Mouse (Mus musculus) midbrain, embryonic 15.5 days (tissue): Measurements from ENCODE around the gene Car2. TPM values are rescaled to one million over a fixed set of nuclear protein-coding genes. Genes with fewer than 3 reads are reported as not detected.

ENCODE experiments used
- ATAC-seq: fragments of 200-750 bp; cut with Nextera tagmentation; replicated peaks from 2 replicates; pipeline ENCODE4 v1.8.0; 2017; ENCODE audit warnings: moderate TSS enrichment
- H3K27ac ChIP-seq: fragments of 300-500 bp; sonication (generic); 2 replicates; pipeline ENCODE4 v1.5.1; 2015; ENCODE audit warnings: mild to moderate bottlenecking, inconsistent platforms
- H3K27me3 ChIP-seq: fragments of 300-500 bp; sonication (generic); replicated peaks from 2 replicates; pipeline ENCODE4 v1.6.1; 2015; ENCODE audit warnings: inconsistent platforms
- H3K36me3 ChIP-seq: fragments of 300-500 bp; sonication (generic); replicated peaks from 2 replicates; pipeline ENCODE4 v1.6.1; 2015; ENCODE audit warnings: inconsistent platforms
- H3K4me1 ChIP-seq: fragments of 300-500 bp; sonication (generic); 2 replicates; pipeline ENCODE4 v1.6.1; 2015; ENCODE audit warnings: inconsistent platforms
- H3K4me2 ChIP-seq: fragments of 300-500 bp; sonication (generic); 2 replicates; pipeline ENCODE4 v1.6.1; 2015; ENCODE audit warnings: inconsistent platforms, mild to moderate bottlenecking, moderate library complexity
- H3K4me3 ChIP-seq: fragments of 300-500 bp; sonication (generic); 2 replicates; pipeline ENCODE4 v1.5.1; 2015; ENCODE audit warnings: mild to moderate bottlenecking, inconsistent platforms
- H3K9ac ChIP-seq: fragments of 300-500 bp; sonication (generic); 2 replicates; pipeline ENCODE4 v1.6.1; 2015; ENCODE audit warnings: mild to moderate bottlenecking, inconsistent platforms
- H3K9me3 ChIP-seq: fragments of 300-500 bp; sonication (generic); 2 replicates; pipeline ENCODE4 v1.6.1; 2016; ENCODE audit warnings: inconsistent platforms
- WGBS: fragments of 180-500 bp; shearing (Covaris S2); methylation state at CpG from one replicate; pipeline ENCODE4 v1.1.7; 2015; ENCODE audit warnings: mixed read lengths; 5-methylcytosine and 5-hydroxymethylcytosine counted together
- polyA plus RNA-seq: library from polyadenylated mRNA; unstranded; fragments of >200 nt; fragmentation: Nextera tagmentation; extraction: Ambion mirVana; gene quantifications from 2 replicates; pipeline ENCODE4 v1.2.1, GENCODE M21; 2015

The Car2 gene
- polyA plus RNA-seq, 1 experiment from 2014 or later = 18.9 TPM

GRCm38 (mm10) chr3:14863922-14864321 is 22.2 kb upstream of the Car2 start:
- peaks cover 12% of the 10 kb centered on the region for H3K4me1 ChIP-seq
- H3K4me2 ChIP-seq = no peak overlapping the region
- no peaks in the 10 kb centered on the region for H3K36me3 ChIP-seq
- no peak overlapping the region for H3K27ac ChIP-seq
- no peak overlapping the region for H3K9ac ChIP-seq
- no peak overlapping the region for H3K4me3 ChIP-seq
- no peak for ATAC-seq
- no peaks in the 10 kb centered on the region for H3K9me3 ChIP-seq
- WGBS = 88% methylated on average over 2 of the region's 2 CpGs
- no peaks in the 10 kb centered on the region for H3K27me3 ChIP-seq

GRCm38 (mm10) chr3:14865941-14866340 is 20.1 kb upstream of the Car2 start:
- ATAC-seq = no peak

GRCm38 (mm10) chr3:14869779-14870178 is 16.3 kb upstream of the Car2 start:
- Histone ChIP-seq H3K27ac (no peak overlapping the region), H3K4me2 (no peak overlapping the region), H3K27me3 (no peaks in the 10 kb centered on the region), H3K9me3 (no peaks in the 10 kb centered on the region), H3K36me3 (no peaks in the 10 kb centered on the region), H3K9ac (no peak overlapping the region), H3K4me1 (no peaks in the 10 kb centered on the region), H3K4me3 (no peak overlapping the region)
- ATAC-seq = peak; percentile 35; the same call in 1 of the 2 replicates
- 17% methylated on average over 11 of the region's 11 CpGs for WGBS

More at GRCm38 (mm10) chr3:14865941-14866340, 20.1 kb upstream of the Car2 start:
- H3K27me3 ChIP-seq = no peaks in the 10 kb centered on the region
- peaks cover 12% of the 10 kb centered on the region for H3K4me1 ChIP-seq
- no peak overlapping the region for H3K27ac ChIP-seq
- H3K4me3 ChIP-seq = no peak overlapping the region
- no peak overlapping the region for H3K4me2 ChIP-seq
- WGBS = 62% methylated on average over 2 of the region's 2 CpGs
- H3K9ac ChIP-seq = no peak overlapping the region
- H3K36me3 ChIP-seq = no peaks in the 10 kb centered on the region
- H3K9me3 ChIP-seq = no peaks in the 10 kb centered on the region

- ATAC-seq = no peak
- 84% methylated on average over 1 of the region's 1 CpGs for WGBS
- Histone ChIP-seq H3K27me3 (no peaks in the 10 kb centered on the region), H3K27ac (no peak overlapping the region), H3K4me1 (no peaks in the 10 kb centered on the region), H3K36me3 (no peaks in the 10 kb centered on the region), H3K9ac (no peak overlapping the region), H3K4me2 (no peak overlapping the region), H3K9me3 (no peaks in the 10 kb centered on the region), H3K4me3 (no peak overlapping the region)
These were observed 15.5 kb upstream of the Car2 start for GRCm38 (mm10) chr3:14870528-14870927.

GRCm38 (mm10) chr3:14871386-14871785 is 14.7 kb upstream of the Car2 start:
- Histone ChIP-seq H3K9me3 (no peaks in the 10 kb centered on the region), H3K27me3 (no peaks in the 10 kb centered on the region), H3K4me2 (no peak overlapping the region), H3K9ac (no peak overlapping the region), H3K4me1 (no peaks in the 10 kb centered on the region), H3K4me3 (no peak overlapping the region), H3K36me3 (no peaks in the 10 kb centered on the region), H3K27ac (no peak overlapping the region)
- ATAC-seq = no peak
- WGBS = 60% methylated on average over 7 of the region's 7 CpGs

- no peak overlapping the region for H3K27ac ChIP-seq
- H3K4me1 ChIP-seq = no peaks in the 10 kb centered on the region
- no peaks in the 10 kb centered on the region for H3K9me3 ChIP-seq
- H3K4me2 ChIP-seq = no peak overlapping the region
- H3K36me3 ChIP-seq = no peaks in the 10 kb centered on the region
- H3K9ac ChIP-seq = no peak overlapping the region
- no peaks in the 10 kb centered on the region for H3K27me3 ChIP-seq
- no peak overlapping the region for H3K4me3 ChIP-seq
- ATAC-seq = peak; percentile 71
- WGBS = 50% methylated on average over 8 of the region's 8 CpGs
These were observed 11.6 kb upstream of the Car2 start for GRCm38 (mm10) chr3:14874402-14875040.

- no peak overlapping the region for H3K27ac ChIP-seq
- H3K36me3 ChIP-seq = no peaks in the 10 kb centered on the region
- no peak overlapping the region for H3K4me3 ChIP-seq
- no peak overlapping the region for H3K9ac ChIP-seq
- ATAC-seq = no peak
- WGBS = 78% methylated on average over 9 of the region's 9 CpGs
- no peak overlapping the region for H3K4me2 ChIP-seq
- no peaks in the 10 kb centered on the region for H3K27me3 ChIP-seq
- H3K9me3 ChIP-seq = no peaks in the 10 kb centered on the region
- no peaks in the 10 kb centered on the region for H3K4me1 ChIP-seq
These were observed 9.7 kb upstream of the Car2 start for GRCm38 (mm10) chr3:14876325-14876918.

GRCm38 (mm10) chr3:14877251-14877909 is 8.7 kb upstream of the Car2 start:
- WGBS = 93% methylated on average over 7 of the region's 7 CpGs
- Histone ChIP-seq H3K27me3 (no peaks in the 10 kb centered on the region), H3K36me3 (no peaks in the 10 kb centered on the region), H3K4me2 (no peak overlapping the region), H3K9me3 (no peaks in the 10 kb centered on the region), H3K27ac (no peak overlapping the region), H3K4me1 (no peaks in the 10 kb centered on the region), H3K9ac (no peak overlapping the region), H3K4me3 (no peak overlapping the region)
- ATAC-seq = no peak

- WGBS = 81% methylated on average over 6 of the region's 6 CpGs
These were observed 7.3 kb upstream of the Car2 start for GRCm38 (mm10) chr3:14878749-14879223.

GRCm38 (mm10) chr3:14879293-14879692 is 6.8 kb upstream of the Car2 start:
- H3K9ac ChIP-seq = no peak overlapping the region
- H3K27me3 ChIP-seq = no peaks in the 10 kb centered on the region
- H3K4me3 ChIP-seq = no peak overlapping the region
- H3K36me3 ChIP-seq = no peaks in the 10 kb centered on the region
- no peak for ATAC-seq
- no peaks in the 10 kb centered on the region for H3K9me3 ChIP-seq
- 80% methylated on average over 3 of the region's 3 CpGs for WGBS
- H3K4me2 ChIP-seq = no peak overlapping the region
- H3K27ac ChIP-seq = no peak overlapping the region
- H3K4me1 ChIP-seq = no peaks in the 10 kb centered on the region

More at GRCm38 (mm10) chr3:14878749-14879223, 7.3 kb upstream of the Car2 start:
- no peak overlapping the region for H3K4me3 ChIP-seq
- H3K27ac ChIP-seq = no peak overlapping the region
- no peaks in the 10 kb centered on the region for H3K27me3 ChIP-seq
- H3K36me3 ChIP-seq = no peaks in the 10 kb centered on the region
- H3K9me3 ChIP-seq = no peaks in the 10 kb centered on the region
- no peaks in the 10 kb centered on the region for H3K4me1 ChIP-seq
- no peak for ATAC-seq
- H3K4me2 ChIP-seq = no peak overlapping the region
- H3K9ac ChIP-seq = no peak overlapping the region

- H3K4me1 ChIP-seq = no peaks in the 10 kb centered on the region
- no peaks in the 10 kb centered on the region for H3K27me3 ChIP-seq
- no peak overlapping the region for H3K4me3 ChIP-seq
- no peak overlapping the region for H3K27ac ChIP-seq
- H3K9me3 ChIP-seq = no peaks in the 10 kb centered on the region
- ATAC-seq = no peak
- WGBS = 79% methylated on average over 2 of the region's 2 CpGs
- no peak overlapping the region for H3K9ac ChIP-seq
- no peaks in the 10 kb centered on the region for H3K36me3 ChIP-seq
- H3K4me2 ChIP-seq = no peak overlapping the region
These were observed 5.8 kb upstream of the Car2 start for GRCm38 (mm10) chr3:14880277-14880676.

- H3K27ac ChIP-seq = no peak overlapping the region
- no peaks in the 10 kb centered on the region for H3K36me3 ChIP-seq
- H3K4me3 ChIP-seq = no peak overlapping the region
- no peaks in the 10 kb centered on the region for H3K9me3 ChIP-seq
- ATAC-seq = no peak
- no peak overlapping the region for H3K4me2 ChIP-seq
- H3K4me1 ChIP-seq = peaks cover 3% of the 10 kb centered on the region
- no peak overlapping the region for H3K9ac ChIP-seq
- H3K27me3 ChIP-seq = no peaks in the 10 kb centered on the region
These were observed 4.1 kb upstream of the Car2 start for GRCm38 (mm10) chr3:14882005-14882404.
